Mouse (Mus musculus) heart, adult 11 months (tissue): Measurements from ENCODE around the gene Pou3f3.

Experiments
- DNase-seq: peaks from one replicate; pipeline ENCODE4 v3.0.0; 2022

The Pou3f3 gene

GRCm38 (mm10) chr1:42695578-42695915 lies at the start of gene Pou3f3:
TSS of gene Pou3f3 (plus strand) at chr1:42695768.
- DNase-seq, result peak; percentile 95

DNA sequence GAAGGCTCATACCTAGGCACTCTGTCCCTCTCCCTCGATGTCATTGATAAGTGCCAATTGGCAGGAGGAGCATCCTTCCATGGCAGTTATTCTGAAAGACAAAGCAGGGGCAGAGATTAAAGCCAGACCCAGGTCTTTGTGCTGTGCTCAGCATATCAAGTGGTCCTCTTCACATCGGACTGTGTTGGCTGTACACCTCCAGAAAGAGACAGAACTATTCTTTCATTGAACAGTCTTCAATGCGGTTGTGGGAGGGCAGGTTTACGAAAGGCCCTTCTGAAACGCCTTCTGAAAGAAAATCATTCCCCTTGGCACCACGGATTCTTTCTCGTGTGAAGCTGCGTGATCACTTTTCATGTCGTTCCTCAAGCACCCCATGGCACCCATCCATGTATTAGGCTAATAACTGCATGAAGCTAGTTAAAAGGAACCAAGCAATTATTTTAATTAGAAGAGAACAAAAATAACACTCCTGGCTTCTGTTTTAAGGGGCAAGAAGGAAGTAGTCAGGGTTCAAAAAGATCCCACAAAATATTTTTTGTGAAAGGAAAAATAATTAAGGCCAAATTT lies 47.1 kb upstream of the Pou3f3 start:
- DNase-seq, result no peak

GRCm38 (mm10) chr1:42651461-42651860 lies 44.1 kb upstream of the Pou3f3 start:
- no peak for DNase-seq

- no peak for DNase-seq
These were observed 28.0 kb upstream of the Pou3f3 start for GRCm38 (mm10) chr1:42667546-42667945.

- no peak for DNase-seq
These were observed 14.9 kb upstream of the Pou3f3 start for GRCm38 (mm10) chr1:42680673-42681072.

- no peak for DNase-seq
These were observed 13.8 kb upstream of the Pou3f3 start for GRCm38 (mm10) chr1:42681762-42682161.

DNA sequence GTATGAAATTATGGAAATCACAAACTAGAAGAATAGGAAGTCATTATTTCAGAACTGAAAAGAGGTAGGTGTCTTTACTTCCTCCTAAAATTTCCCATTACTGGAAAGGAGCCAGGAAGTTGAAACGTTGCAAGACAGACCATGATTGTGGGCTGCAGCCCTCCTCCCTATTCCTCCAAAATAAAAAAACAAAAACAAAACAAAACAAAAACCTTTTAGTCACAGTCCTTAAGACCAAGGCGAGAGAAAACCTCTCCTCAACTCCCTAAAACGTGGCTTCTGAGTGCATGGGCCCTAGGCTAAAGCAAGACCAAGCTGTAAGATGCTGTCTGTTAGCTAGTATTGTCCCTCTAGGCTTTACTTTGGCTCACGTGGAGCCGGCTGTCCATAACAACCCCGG lies 11.7 kb upstream of the Pou3f3 start:
- no peak for DNase-seq

- DNase-seq, result peak; percentile 82
These were observed 11.2 kb upstream of the Pou3f3 start for GRCm38 (mm10) chr1:42684345-42684744.

DNA sequence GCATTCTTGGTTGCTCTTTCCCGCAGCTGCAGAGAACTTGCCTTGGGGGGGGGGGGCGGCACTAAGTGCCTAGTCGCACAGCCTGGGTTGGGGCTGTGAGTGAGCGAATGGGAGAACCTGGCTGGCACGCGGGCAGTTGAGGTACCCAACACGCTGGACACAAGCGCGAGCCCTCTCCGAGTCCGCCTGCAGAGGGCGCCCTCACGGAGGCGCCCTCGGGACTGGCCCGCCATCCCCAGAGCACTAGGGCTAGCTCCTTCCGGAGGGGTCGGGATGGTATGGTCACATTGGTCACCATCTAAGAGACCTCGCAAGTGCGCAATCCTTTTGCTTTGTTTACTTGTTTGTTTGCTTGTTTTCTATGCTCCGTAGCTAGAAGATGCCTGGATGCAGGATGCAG lies 10.8 kb upstream of the Pou3f3 start:
- peak; percentile 55 for DNase-seq

DNA sequence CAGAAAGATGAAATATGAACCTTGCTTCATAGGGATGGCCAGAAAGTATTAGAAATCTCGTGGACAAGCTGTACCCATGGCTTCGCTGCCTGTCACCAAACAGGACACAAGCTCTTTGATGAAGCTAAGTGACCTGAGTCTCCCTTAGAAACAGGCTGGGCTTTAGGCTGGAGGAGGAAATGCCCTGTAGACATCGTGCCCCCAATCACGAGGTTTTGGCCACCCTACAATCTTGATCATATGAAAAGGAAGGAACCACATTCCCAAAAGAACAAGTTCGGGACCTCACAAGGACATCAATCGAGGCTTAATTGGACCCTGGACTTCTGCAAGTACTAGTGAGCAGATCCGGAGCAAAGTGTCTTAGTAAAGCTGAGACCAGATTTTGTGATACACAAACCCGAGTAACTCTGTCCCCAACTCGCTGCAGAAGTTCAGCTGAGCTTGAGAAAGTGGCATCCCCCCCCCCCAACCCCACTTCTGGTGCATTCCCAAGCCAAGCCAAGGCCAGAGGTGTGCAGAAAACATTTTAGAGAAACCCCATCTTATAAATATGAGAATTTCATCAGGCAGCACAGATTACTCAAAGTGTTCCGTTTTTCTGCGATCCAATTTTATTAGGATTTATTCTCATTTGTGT lies 10.1 kb upstream of the Pou3f3 start:
- DNase-seq, result peak; percentile 74

- DNase-seq, result peak; percentile 82
These were observed 9.1 kb upstream of the Pou3f3 start for GRCm38 (mm10) chr1:42686194-42687131.

GRCm38 (mm10) chr1:42687271-42687670 lies 8.3 kb upstream of the Pou3f3 start:
- DNase-seq, result peak; percentile 62

- DNase-seq, result no peak
These were observed 7.6 kb upstream of the Pou3f3 start for GRCm38 (mm10) chr1:42687756-42688540.

GRCm38 (mm10) chr1:42688541-42689125 lies 6.9 kb upstream of the Pou3f3 start:
- no peak for DNase-seq

- peak; percentile 34 for DNase-seq
These were observed 5.5 kb upstream of the Pou3f3 start for GRCm38 (mm10) chr1:42690024-42690575.

DNA sequence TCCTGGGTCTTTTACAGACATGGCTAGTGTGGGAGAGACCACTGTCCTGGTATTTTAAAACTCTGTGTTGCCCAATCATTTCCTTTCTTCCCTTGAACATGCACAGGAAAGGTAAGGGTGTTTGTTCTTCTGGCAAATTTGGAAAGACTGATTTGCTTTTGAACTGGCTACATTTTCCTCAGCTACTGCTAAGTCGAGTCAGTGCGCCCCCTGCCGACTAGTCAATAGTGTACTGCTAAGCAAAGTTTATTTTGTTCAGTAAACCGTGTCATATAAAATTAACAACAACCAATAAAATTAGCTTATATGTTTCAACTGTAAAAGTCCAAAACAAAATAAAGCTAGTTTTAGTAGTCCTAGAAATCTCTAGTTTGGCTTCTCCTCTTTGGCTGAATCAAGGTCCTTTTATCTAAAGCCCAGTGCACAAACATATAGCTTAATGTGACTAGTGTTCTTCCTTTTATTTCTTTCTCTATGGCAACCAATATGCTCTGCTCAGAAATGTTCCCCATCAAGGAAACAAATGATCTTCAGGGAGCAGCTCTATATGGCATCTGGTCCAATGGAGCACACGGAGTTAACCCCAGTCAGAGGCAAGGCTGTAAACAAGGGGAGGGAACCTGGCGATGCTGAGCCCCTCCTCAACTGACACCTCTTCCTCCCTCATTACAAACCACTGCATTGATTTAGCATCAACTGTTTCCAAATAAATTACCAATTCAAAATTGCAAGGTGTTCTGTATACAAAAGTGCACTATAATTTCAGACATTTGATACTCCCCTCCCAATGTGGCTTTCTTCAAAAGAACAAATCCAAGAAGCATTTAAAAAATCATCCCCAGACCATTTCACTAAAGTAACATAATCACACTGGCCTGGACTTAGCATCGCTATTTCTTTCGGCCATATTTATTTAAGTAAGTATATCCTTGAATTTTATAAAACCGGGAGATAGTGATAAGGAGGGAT lies 4.1 kb upstream of the Pou3f3 start:
- DNase-seq, result no peak

- DNase-seq, result no peak
These were observed 3.3 kb upstream of the Pou3f3 start for GRCm38 (mm10) chr1:42692221-42692620.

GRCm38 (mm10) chr1:42693101-42693715 lies 2.4 kb upstream of the Pou3f3 start:
- no peak for DNase-seq

DNA sequence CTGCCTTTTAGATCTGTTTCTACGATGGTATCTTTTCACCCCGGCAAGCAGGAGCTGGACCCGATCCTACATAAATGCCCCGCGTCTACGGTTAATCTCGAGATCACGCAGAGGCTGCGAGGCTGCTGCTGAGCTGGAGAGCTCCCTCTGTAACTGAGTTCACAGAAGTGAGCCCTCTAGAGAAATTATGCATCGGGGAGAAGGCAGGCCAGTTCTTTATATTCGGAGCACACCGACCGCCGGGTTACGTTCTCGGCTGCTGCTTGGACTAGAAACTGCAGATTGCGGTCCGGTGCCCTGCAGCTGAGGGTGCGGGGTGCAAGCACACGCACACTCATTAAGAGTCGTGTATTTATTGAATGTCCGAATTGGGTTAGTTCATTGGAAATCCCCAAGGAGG lies 1.7 kb upstream of the Pou3f3 start:
- no peak for DNase-seq

DNA sequence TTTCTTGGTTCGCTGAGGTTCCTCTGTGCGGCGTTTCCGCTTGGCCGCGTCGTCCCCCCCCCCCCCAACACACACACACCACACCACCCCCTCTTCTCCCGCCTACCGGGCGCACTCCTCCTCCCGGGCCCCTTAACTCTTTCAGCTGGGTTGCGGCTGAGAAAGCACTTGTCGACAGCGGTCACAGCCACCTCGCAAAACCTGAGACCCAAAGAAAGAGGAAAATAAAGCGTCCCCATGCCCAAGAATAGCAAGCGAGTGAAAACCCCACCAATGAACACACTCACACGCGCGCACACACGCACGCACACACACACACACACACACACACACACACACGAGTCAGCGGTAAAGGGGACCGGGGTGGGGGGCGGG lies 1.3 kb upstream of the Pou3f3 start:
- no peak for DNase-seq
